Mouse (Mus musculus): ENCODE data around the gene Atcay.
"Not testable (repeated sequence)": the region's sequence is repeated elsewhere in the genome, so short reads cannot be mapped to it uniquely, and the experiment has no call there.

Atcay gene

GRCm38 (mm10) chr10:81179451-81180342 is 50.9 kb downstream of the Atcay start:
- no peak for DNase-seq (ENCODE audit: low read depth, low spot score)

GRCm38 (mm10) chr10:81178927-81179326 is 51.7 kb downstream of the Atcay start:
- DNase-seq (ENCODE audit: low read depth, low spot score): no peak

GRCm38 (mm10) chr10:81177958-81178712 is 52.5 kb downstream of the Atcay start:
- DNase-seq (ENCODE audit: low read depth, low spot score): no peak

- DNase-seq (ENCODE audit: low read depth, low spot score): no peak
Measured at GRCm38 (mm10) chr10:81177491-81177925, 53.1 kb downstream of the Atcay start.

GRCm38 (mm10) chr10:81176466-81177271 is 54.0 kb downstream of the Atcay start, which contains the start of gene Eef2:
Gene Eef2 (plus strand): TSS chr10:81176631.
- DNase-seq (ENCODE audit: low read depth, low spot score): peak; percentile 95

GRCm38 (mm10) chr10:81175936-81176465 is 54.6 kb downstream of the Atcay start:
- DNase-seq (ENCODE audit: low read depth, low spot score): no peak

GRCm38 (mm10) chr10:81175345-81175701 is 55.3 kb downstream of the Atcay start:
- not testable (repeated sequence) for DNase-seq (ENCODE audit: low read depth, low spot score)

GRCm38 (mm10) chr10:81174617-81175344 is 55.9 kb downstream of the Atcay start:
- peak; percentile 69 for DNase-seq (ENCODE audit: low read depth, low spot score)

- peak; percentile 64 for DNase-seq (ENCODE audit: low read depth, low spot score)
Measured at GRCm38 (mm10) chr10:81173132-81173531, 57.5 kb downstream of the Atcay start.

GRCm38 (mm10) chr10:81169411-81169900 is 61.2 kb downstream of the Atcay start:
- DNase-seq (ENCODE audit: low read depth, low spot score): not testable (repeated sequence)

- peak; percentile 69 for DNase-seq (ENCODE audit: low read depth, low spot score)
Measured at GRCm38 (mm10) chr10:81168521-81169244, 62.0 kb downstream of the Atcay start.

- DNase-seq (ENCODE audit: low read depth, low spot score): no peak
Measured at GRCm38 (mm10) chr10:81168087-81168431, 62.6 kb downstream of the Atcay start.

- peak; percentile 99 for DNase-seq (ENCODE audit: low read depth, low spot score)
Measured at GRCm38 (mm10) chr10:81167200-81168086, 63.2 kb downstream of the Atcay start, which contains the start of gene Pias4. Gene Pias4 (minus strand): TSS chr10:81167923.

- no peak for DNase-seq (ENCODE audit: low read depth, low spot score)
Measured at GRCm38 (mm10) chr10:81165118-81165517, 65.5 kb downstream of the Atcay start.

GRCm38 (mm10) chr10:81162318-81162652 is 68.3 kb downstream of the Atcay start:
- DNase-seq (ENCODE audit: low read depth, low spot score): no peak

- no peak for DNase-seq (ENCODE audit: low read depth, low spot score)
Measured at GRCm38 (mm10) chr10:81161602-81162317, 68.9 kb downstream of the Atcay start.

GRCm38 (mm10) chr10:81154736-81155135 is 75.9 kb downstream of the Atcay start:
- DNase-seq (ENCODE audit: low read depth, low spot score): no peak
